Mouse (Mus musculus) monocyte, adult 2 months (primary cell): Measurements from ENCODE around the gene Ntm.
A peak's percentile ranks its signal among the peaks of the same experiment; 100 is the strongest.

Source experiments
- DNase-seq, 2 experiments: peaks; one replicate each; pipeline ENCODE4 v3.0.0; 2022; ENCODE audit warnings: low spot score in 2 of 2, low read depth in 1 of 2

Ntm gene

GRCm38 (mm10) chr9:29761511-29761910, 201.4 kb downstream of the Ntm start:
- DNase-seq: no peak

- DNase-seq: no peak
Observed at GRCm38 (mm10) chr9:29759940-29760339, 203.0 kb downstream of the Ntm start.

- DNase-seq: no peak
Observed at GRCm38 (mm10) chr9:29759060-29759459, 203.9 kb downstream of the Ntm start.

- no peak for DNase-seq
Observed at GRCm38 (mm10) chr9:29754374-29754773, 208.6 kb downstream of the Ntm start.

GRCm38 (mm10) chr9:29751396-29751795, 211.5 kb downstream of the Ntm start:
- no peak for DNase-seq

GRCm38 (mm10) chr9:29750371-29751014, 212.4 kb downstream of the Ntm start:
- peak in 1 of 2 experiments; percentile 2 for DNase-seq

GRCm38 (mm10) chr9:29748070-29748469, 214.9 kb downstream of the Ntm start:
- DNase-seq: no peak

- DNase-seq: no peak
Observed at GRCm38 (mm10) chr9:29738835-29739526, 224.0 kb downstream of the Ntm start.

- no peak for DNase-seq
Observed at GRCm38 (mm10) chr9:29736031-29736430, 226.9 kb downstream of the Ntm start.

GRCm38 (mm10) chr9:29732895-29733294, 230.0 kb downstream of the Ntm start:
- no peak for DNase-seq

GRCm38 (mm10) chr9:29731672-29732071, 231.3 kb downstream of the Ntm start:
- DNase-seq: no peak

GRCm38 (mm10) chr9:29727540-29728432, 235.2 kb downstream of the Ntm start:
- DNase-seq: no peak

- no peak for DNase-seq
Observed at GRCm38 (mm10) chr9:29721461-29721860, 241.5 kb downstream of the Ntm start.

GRCm38 (mm10) chr9:29716795-29717194, 246.1 kb downstream of the Ntm start:
- no peak for DNase-seq

GRCm38 (mm10) chr9:29698276-29698675, 264.7 kb downstream of the Ntm start:
- no peak for DNase-seq

- DNase-seq: no peak
Observed at GRCm38 (mm10) chr9:29694151-29694550, 268.8 kb downstream of the Ntm start.

GRCm38 (mm10) chr9:29691186-29691855, 271.6 kb downstream of the Ntm start:
- no peak for DNase-seq

GRCm38 (mm10) chr9:29682224-29682623, 280.7 kb downstream of the Ntm start:
- DNase-seq: no peak

- no peak for DNase-seq
Observed at GRCm38 (mm10) chr9:29680677-29681076, 282.3 kb downstream of the Ntm start.

- no peak for DNase-seq
Observed at GRCm38 (mm10) chr9:29673911-29674310, 289.0 kb downstream of the Ntm start.

GRCm38 (mm10) chr9:29671861-29672260, 291.1 kb downstream of the Ntm start:
- DNase-seq: no peak
